Mouse (Mus musculus) embryonic facial prominence, embryonic 11.5 days (tissue): Measurements from ENCODE around the gene Micu2. TPM values are rescaled to one million over a fixed set of nuclear protein-coding genes. Genes with fewer than 3 reads are reported as not detected.

Experiments used
- ATAC-seq: fragments of 200-750 bp; cut with Nextera tagmentation; replicated peaks from 2 replicates; pipeline ENCODE4 v1.8.0; 2017; ENCODE audit warnings: low read depth; ENCODE audit not compliant: insufficient number of reproducible peaks, low FRiP score, low TSS enrichment
- DNase-seq: peaks from one replicate; pipeline ENCODE4 v3.0.0-alpha.2; 2015; ENCODE audit warnings: low spot score
- H3K27ac ChIP-seq: fragments of 300-500 bp; sonication (generic); replicated peaks from 2 replicates; pipeline ENCODE4 v1.5.1; 2014; ENCODE audit warnings: mild to moderate bottlenecking, low read depth, low read length, control low read depth
- H3K27me3 ChIP-seq: fragments of 300-500 bp; sonication (generic); 2 replicates; pipeline ENCODE4 v1.6.1; 2014; ENCODE audit warnings: mild to moderate bottlenecking, low read length, moderate library complexity, mixed read lengths; ENCODE audit not compliant: control insufficient read depth, insufficient read depth
- H3K36me3 ChIP-seq: fragments of 300-500 bp; sonication (generic); replicated peaks from 2 replicates; pipeline ENCODE4 v1.6.1; 2014; ENCODE audit warnings: low read depth, mild to moderate bottlenecking, low read length, moderate library complexity, mixed read lengths; ENCODE audit not compliant: control insufficient read depth, insufficient read depth
- H3K4me1 ChIP-seq: fragments of 300-500 bp; sonication (generic); 2 replicates; pipeline ENCODE4 v1.6.1; 2014; ENCODE audit warnings: low read length, mixed read lengths; ENCODE audit not compliant: control insufficient read depth, insufficient read depth
- H3K4me2 ChIP-seq: fragments of 300-500 bp; sonication (generic); 2 replicates; pipeline ENCODE4 v1.6.1; 2014; ENCODE audit warnings: low read depth, mild to moderate bottlenecking, control low read depth, low read length, moderate library complexity
- H3K4me3 ChIP-seq: fragments of 300-500 bp; sonication (generic); 2 replicates; pipeline ENCODE4 v1.5.1; 2014; ENCODE audit warnings: low read depth, low read length, control low read depth
- H3K9ac ChIP-seq: fragments of 300-500 bp; sonication (generic); replicated peaks from 2 replicates; pipeline ENCODE4 v1.6.1; 2014; ENCODE audit warnings: mild to moderate bottlenecking, control low read depth, low read length
- H3K9me3 ChIP-seq: fragments of 300-500 bp; sonication (generic); replicated peaks from 2 replicates; pipeline ENCODE4 v1.6.1; 2016; ENCODE audit warnings: mild to moderate bottlenecking, low read length, inconsistent platforms, mixed read lengths; ENCODE audit not compliant: control insufficient read depth
- WGBS: fragments of 180-500 bp; shearing (Covaris S2); extraction: QIAGEN DNeasy Blood & Tissue Kit; methylation state at CpG from one replicate; pipeline ENCODE4 v1.1.7; 2014; 5-methylcytosine and 5-hydroxymethylcytosine counted together
- polyA plus RNA-seq: library from polyadenylated mRNA; unstranded; fragments of >200 nt; fragmentation: Nextera tagmentation; extraction: Ambion mirVana; gene quantifications from 2 replicates; pipeline ENCODE4 v1.2.1, GENCODE M21; 2014

Gene Micu2
- polyA plus RNA-seq, 1 experiment from 2014 or later: 67.6 TPM

GRCm38 (mm10) chr14:57980179-57980578 lies 18.9 kb downstream of the Micu2 start:
- peaks cover 5% of the 10 kb centered on the region for H3K4me1 ChIP-seq
- no peaks in the 10 kb centered on the region for H3K9me3 ChIP-seq
- 38% methylated on average over 3 of the region's 3 CpGs for WGBS
- no peak for DNase-seq
- ATAC-seq: no peak
- H3K4me2 ChIP-seq: no peak overlapping the region
- no peak overlapping the region for H3K4me3 ChIP-seq
- no peaks in the 10 kb centered on the region for H3K27me3 ChIP-seq
- H3K27ac ChIP-seq: no peak overlapping the region
- H3K36me3 ChIP-seq: no peaks in the 10 kb centered on the region
- no peak overlapping the region for H3K9ac ChIP-seq

DNA sequence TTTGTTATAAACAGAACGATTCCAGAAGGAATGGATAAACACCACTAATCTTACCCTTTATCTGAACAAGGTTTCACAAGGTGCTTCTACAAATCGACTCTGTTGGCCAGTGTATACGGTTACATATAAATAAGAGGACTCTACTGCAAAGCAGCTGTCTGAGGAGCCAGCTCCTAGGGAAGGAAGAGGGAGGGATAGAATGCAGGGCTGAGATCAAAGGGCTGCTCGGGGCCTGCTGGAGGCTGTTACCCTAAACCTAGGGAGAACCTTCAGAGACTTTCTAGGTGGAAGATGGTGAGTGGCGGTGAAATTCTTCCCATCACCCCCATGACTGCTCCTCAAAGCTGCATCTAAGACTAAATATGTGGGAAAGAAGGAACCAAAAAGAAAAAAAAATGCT lies 20.9 kb downstream of the Micu2 start:
- H3K4me1 ChIP-seq: peaks cover 5% of the 10 kb centered on the region
- no peaks in the 10 kb centered on the region for H3K27me3 ChIP-seq
- no peak overlapping the region for H3K4me2 ChIP-seq
- WGBS: 19% methylated on average over 5 of the region's 5 CpGs
- H3K9me3 ChIP-seq: no peaks in the 10 kb centered on the region
- peak; percentile 69 for DNase-seq
- H3K36me3 ChIP-seq: no peaks in the 10 kb centered on the region
- no peak overlapping the region for H3K27ac ChIP-seq
- no peak overlapping the region for H3K9ac ChIP-seq
- no peak overlapping the region for H3K4me3 ChIP-seq
- no peak for ATAC-seq

- H3K27me3 ChIP-seq: no peaks in the 10 kb centered on the region
- H3K4me3 ChIP-seq: no peak overlapping the region
- H3K9me3 ChIP-seq: no peaks in the 10 kb centered on the region
- WGBS: 53% methylated on average over 6 of the region's 6 CpGs
- peaks cover 2% of the 10 kb centered on the region; the same call in 1 of the 2 replicates for H3K4me1 ChIP-seq
- no peak overlapping the region for H3K27ac ChIP-seq
- H3K9ac ChIP-seq: no peak overlapping the region
- H3K36me3 ChIP-seq: no peaks in the 10 kb centered on the region
- H3K4me2 ChIP-seq: no peak overlapping the region
- no peak for ATAC-seq
- DNase-seq: peak; percentile 52
Observed at GRCm38 (mm10) chr14:57975656-57976055, 23.4 kb downstream of the Micu2 start.

DNA sequence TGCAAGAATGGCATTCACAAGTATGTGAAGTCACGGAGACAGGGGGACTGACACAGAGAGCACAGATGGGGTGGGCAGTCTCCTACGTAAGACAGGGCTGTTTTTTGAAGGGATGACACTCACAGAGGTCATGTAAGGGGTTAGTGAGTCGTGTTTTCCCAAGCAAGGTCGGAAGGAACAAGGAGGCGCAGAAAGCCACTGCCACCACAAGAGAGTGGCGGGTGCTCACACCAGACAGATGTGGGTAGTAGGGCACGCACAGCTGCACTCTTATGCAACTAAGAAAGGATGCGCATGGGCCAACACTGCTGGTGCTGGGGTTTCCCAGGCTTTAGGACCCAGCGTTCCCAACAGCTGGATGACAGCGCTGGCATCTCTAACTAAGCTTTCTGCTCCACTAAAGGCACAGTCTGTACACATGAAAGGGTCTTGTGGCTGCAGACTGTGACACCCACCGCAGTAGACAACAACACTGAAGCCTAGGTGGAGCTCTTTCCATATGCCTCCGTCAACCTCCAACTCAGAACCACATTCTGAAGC lies 27.0 kb downstream of the Micu2 start:
- H3K4me2 ChIP-seq: no peak overlapping the region
- no peak overlapping the region for H3K9ac ChIP-seq
- H3K27ac ChIP-seq: no peak overlapping the region
- no peaks in the 10 kb centered on the region for H3K4me1 ChIP-seq
- 63% methylated on average over 12 of the region's 12 CpGs for WGBS
- H3K27me3 ChIP-seq: no peaks in the 10 kb centered on the region
- no peak overlapping the region for H3K4me3 ChIP-seq
- H3K9me3 ChIP-seq: no peaks in the 10 kb centered on the region
- DNase-seq (no peak), ATAC-seq (no peak)
- H3K36me3 ChIP-seq: no peaks in the 10 kb centered on the region

DNA sequence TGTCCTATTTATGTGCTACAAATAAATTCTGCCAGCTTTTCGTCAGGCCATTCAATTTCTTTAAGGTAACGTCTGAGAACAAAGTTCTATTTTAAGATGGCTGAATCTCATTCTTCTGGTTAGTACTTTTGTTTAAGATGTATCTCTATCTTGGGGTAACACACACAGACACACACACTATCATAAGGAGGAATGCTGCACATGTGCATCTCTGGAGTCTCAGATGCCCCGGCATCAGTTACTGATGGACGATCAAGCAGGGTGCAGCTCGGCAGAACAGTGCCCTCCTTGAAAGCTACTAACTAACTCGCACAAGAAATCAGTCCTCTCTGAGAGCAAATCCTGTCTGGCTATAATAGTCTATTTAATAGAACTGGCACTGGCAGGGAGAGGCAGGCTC lies 30.2 kb downstream of the Micu2 start:
- Histone ChIP-seq H3K4me3 (no peak overlapping the region), H3K4me1 (no peaks in the 10 kb centered on the region), H3K27me3 (no peaks in the 10 kb centered on the region), H3K9me3 (no peaks in the 10 kb centered on the region), H3K9ac (no peak overlapping the region), H3K4me2 (no peak overlapping the region), H3K27ac (no peak overlapping the region), H3K36me3 (no peaks in the 10 kb centered on the region)
- 84% methylated on average over 6 of the region's 6 CpGs for WGBS
- no peak for DNase-seq
- ATAC-seq: no peak

DNA sequence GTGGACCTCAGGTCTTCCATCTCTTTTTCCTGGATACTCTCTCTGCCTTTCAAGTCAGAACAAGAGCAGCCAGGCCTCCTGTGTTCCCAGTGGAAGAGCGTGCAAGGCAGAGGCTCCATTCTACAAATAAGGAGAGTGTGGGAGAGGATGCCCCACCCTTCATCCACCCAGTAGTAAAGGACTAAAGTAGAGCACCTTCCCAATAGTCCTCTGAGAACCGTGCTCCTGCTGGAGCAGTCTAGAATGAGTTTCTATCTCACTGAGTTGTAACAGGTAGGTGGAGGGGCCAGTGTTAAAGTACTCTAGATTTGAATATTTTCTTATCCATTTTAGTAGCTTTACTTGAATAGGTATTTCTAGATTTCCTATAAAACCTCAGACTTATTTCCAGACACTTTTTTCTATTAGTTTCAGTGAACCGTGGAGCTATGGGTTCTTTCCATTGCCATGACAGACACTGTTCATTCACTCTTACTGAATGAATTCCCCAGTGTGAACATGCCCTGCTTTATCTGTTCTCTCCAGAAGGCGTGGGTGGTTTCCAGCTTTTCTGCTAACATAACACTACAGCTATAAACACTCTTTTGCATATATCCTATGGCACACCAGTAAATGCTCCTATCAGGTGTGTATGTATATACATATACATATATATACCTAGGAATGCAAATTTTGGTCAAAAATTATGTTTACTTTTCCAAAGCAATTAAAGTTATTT lies 31.8 kb downstream of the Micu2 start:
- no peak for DNase-seq
- no peaks in the 10 kb centered on the region for H3K9me3 ChIP-seq
- 81% methylated on average over 4 of the region's 4 CpGs for WGBS

GRCm38 (mm10) chr14:57961861-57962260 lies 37.2 kb downstream of the Micu2 start:
- Histone ChIP-seq H3K27ac (no peak overlapping the region), H3K4me2 (no peak overlapping the region), H3K27me3 (no peaks in the 10 kb centered on the region), H3K4me3 (no peak overlapping the region), H3K9ac (no peak overlapping the region), H3K36me3 (no peaks in the 10 kb centered on the region), H3K4me1 (no peaks in the 10 kb centered on the region), H3K9me3 (no peaks in the 10 kb centered on the region)
- DNase-seq (no peak), ATAC-seq (no peak)
- WGBS: 61% methylated on average over 4 of the region's 4 CpGs

More for the DNA sequence above, 31.8 kb downstream of the Micu2 start:
- no peak overlapping the region for H3K4me3 ChIP-seq
- H3K9ac ChIP-seq: no peak overlapping the region
- ATAC-seq: no peak
- H3K4me2 ChIP-seq: no peak overlapping the region
- H3K4me1 ChIP-seq: no peaks in the 10 kb centered on the region
- no peaks in the 10 kb centered on the region for H3K27me3 ChIP-seq
- no peaks in the 10 kb centered on the region for H3K36me3 ChIP-seq
- H3K27ac ChIP-seq: no peak overlapping the region

DNA sequence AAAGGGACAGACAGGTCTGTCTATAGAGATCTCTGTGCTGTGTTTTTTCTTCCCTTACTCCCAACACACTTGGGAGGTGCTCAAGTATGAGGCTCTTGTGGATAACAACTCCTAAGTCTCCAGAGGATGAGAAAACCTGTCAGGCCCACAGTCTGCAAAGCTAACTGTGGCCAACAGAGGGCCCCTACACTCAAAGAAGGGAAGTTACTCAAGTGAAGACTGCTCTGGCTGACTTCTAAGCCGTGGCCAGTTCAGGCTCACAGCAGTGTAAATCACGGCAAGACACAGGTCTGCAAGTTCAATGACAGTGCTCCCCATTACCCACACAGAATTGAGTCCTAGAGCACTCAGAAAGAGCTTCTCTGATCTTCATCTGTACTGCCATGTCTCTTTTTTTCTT lies 48.0 kb downstream of the Micu2 start:
- Histone ChIP-seq H3K9me3 (no peaks in the 10 kb centered on the region), H3K4me2 (no peak overlapping the region), H3K4me1 (no peaks in the 10 kb centered on the region), H3K27ac (no peak overlapping the region), H3K27me3 (no peaks in the 10 kb centered on the region), H3K9ac (no peak overlapping the region), H3K4me3 (no peak overlapping the region), H3K36me3 (no peaks in the 10 kb centered on the region)
- WGBS: 28% methylated on average over 2 of the region's 2 CpGs
- no peak; the same call in 1 of the 2 replicates for ATAC-seq
- peak; percentile 58 for DNase-seq
